Mouse (Mus musculus) embryonic facial prominence, embryonic 10.5 days (tissue): ENCODE measurements around the gene Ptpn5. TPM values are rescaled to one million over a fixed set of nuclear protein-coding genes. Genes with fewer than 3 reads are reported as not detected.
A peak's percentile ranks its signal among the peaks of the same experiment; 100 is the strongest.

Experiments
- DNase-seq: peaks from one replicate; pipeline ENCODE4 v3.0.0-alpha.2; 2017; ENCODE audit warnings: low spot score
- H3K27ac ChIP-seq: fragments of 300-500 bp; sonication (generic); replicated peaks from 2 replicates; pipeline ENCODE4 v1.5.1; 2016; ENCODE audit warnings: mild to moderate bottlenecking
- H3K27me3 ChIP-seq: fragments of 300-500 bp; sonication (generic); replicated peaks from 2 replicates; pipeline ENCODE4 v1.6.1; 2016; ENCODE audit warnings: low read depth, mild to moderate bottlenecking; ENCODE audit not compliant: poor library complexity, severe bottlenecking
- H3K36me3 ChIP-seq: fragments of 300-500 bp; sonication (generic); replicated peaks from 2 replicates; pipeline ENCODE4 v1.6.1; 2016; ENCODE audit warnings: mild to moderate bottlenecking, moderate library complexity
- H3K4me1 ChIP-seq: fragments of 300-500 bp; sonication (generic); 2 replicates; pipeline ENCODE4 v1.6.1; 2016
- H3K4me3 ChIP-seq: fragments of 300-500 bp; sonication (generic); 2 replicates; pipeline ENCODE4 v1.5.1; 2016; ENCODE audit warnings: mild to moderate bottlenecking, moderate library complexity
- H3K9me3 ChIP-seq: fragments of 300-500 bp; sonication (generic); 2 replicates; pipeline ENCODE4 v1.6.1; 2016; ENCODE audit warnings: mild to moderate bottlenecking
- WGBS: fragments of 180-500 bp; shearing (Covaris S2); methylation state at CpG from one replicate; pipeline ENCODE4 v1.1.7; 2016; 5-methylcytosine and 5-hydroxymethylcytosine counted together
- polyA plus RNA-seq: library from polyadenylated mRNA; unstranded; fragments of >200 nt; fragmentation: Nextera tagmentation; extraction: Ambion mirVana; gene quantifications from 2 replicates; pipeline ENCODE4 v1.2.1, GENCODE M21; 2016

Ptpn5 gene
- polyA plus RNA-seq, 1 experiment from 2014 or later: 3.2 TPM

DNA sequence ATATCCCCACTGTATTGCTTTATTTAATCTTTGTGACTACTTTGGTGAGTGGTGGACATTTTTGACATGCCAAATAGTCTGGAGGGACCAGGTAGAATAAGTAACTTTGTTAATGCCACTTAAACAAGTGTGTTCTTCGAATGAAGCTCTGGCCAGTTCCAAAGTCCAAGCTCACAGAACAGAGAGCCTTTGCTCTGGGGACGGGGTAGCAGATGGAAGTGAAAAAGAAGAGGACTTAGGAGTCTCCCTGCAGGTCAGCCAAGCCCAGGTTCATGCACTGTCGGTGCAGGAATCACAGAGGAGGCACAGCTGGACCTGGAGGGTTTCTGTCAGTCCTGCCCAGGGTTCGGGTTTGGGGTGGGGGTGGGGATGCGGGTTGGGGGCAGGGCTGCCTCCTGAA, 1.1 kb upstream of the Ptpn5 start:
- peaks cover 18% of the 10 kb centered on the region for H3K4me1 ChIP-seq
- DNase-seq: no peak
- 38% methylated on average over 5 of the region's 5 CpGs for WGBS
- H3K9me3 ChIP-seq: no peaks in the 10 kb centered on the region
- no peak overlapping the region for H3K4me3 ChIP-seq
- H3K27me3 ChIP-seq: peaks cover 68% of the 10 kb centered on the region
- no peak overlapping the region for H3K27ac ChIP-seq
- H3K36me3 ChIP-seq: no peaks in the 10 kb centered on the region

DNA sequence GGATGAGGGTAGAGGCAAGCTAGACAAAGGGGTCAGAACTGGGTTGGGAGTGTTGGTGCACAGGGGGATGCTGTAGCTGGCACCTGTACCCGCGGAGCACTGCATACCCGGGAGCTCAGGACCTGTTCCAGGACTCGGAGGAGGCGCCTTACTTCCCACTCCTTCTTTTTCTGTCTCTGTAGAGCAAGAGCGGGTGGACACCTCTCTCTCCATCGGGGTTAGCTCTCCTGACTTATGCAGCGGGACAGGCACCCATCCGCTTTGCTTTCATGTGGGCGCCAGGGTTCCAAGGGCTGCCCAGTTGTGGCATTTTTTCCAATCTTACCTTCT, 588 bp downstream of the Ptpn5 start:
- peaks cover 18% of the 10 kb centered on the region for H3K4me1 ChIP-seq
- H3K36me3 ChIP-seq: no peaks in the 10 kb centered on the region
- DNase-seq: no peak
- under 1% methylated on average over 10 of the region's 10 CpGs for WGBS
- peaks cover 68% of the 10 kb centered on the region for H3K27me3 ChIP-seq
- H3K4me3 ChIP-seq: peak overlapping the region; percentile 79
- H3K27ac ChIP-seq: peak overlapping the region; percentile 73
- H3K9me3 ChIP-seq: no peaks in the 10 kb centered on the region

DNA sequence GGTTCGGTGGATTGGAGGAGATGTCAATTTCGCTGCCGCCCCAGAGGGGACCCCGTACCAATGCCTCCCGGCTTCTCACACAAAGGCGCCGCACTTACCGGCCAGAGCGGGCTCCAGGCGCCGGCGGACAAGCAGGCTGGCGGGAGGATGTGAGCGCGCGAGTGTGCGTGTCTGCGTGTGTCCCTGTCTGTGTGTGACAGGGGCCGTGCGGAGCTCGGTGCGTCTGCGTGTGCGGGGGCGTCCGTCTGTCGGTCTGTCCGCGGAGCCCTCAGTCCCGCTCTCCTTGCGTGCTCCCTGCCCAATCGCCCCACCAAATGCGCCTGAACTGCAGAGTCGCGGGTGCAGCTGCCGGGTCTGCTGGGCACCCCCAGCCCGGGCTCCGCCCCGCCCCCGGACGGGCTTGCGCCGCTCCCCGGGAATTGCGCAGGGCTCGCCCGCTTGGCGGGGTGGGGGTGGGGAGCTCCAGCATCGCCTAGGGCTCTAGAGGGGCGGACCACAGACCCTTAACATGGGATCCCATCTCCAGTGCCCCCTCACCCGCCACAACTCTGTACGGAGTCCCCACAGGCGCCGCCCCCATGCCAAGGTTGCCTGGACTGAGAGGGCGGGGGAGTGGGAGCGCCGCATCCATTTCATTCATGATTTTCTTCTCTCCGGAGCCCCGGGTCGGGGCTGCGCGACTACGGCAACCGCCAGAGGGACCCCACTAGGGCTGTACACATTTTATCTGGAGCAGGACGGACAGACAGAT, 1.1 kb downstream of the Ptpn5 start:
- peaks cover 68% of the 10 kb centered on the region for H3K27me3 ChIP-seq
- peak; percentile 71 for DNase-seq
- no peaks in the 10 kb centered on the region for H3K9me3 ChIP-seq
- no peaks in the 10 kb centered on the region for H3K36me3 ChIP-seq
- peaks cover 18% of the 10 kb centered on the region for H3K4me1 ChIP-seq
- peak overlapping the region; percentile 73 for H3K27ac ChIP-seq
- under 1% methylated on average over 65 of the region's 65 CpGs for WGBS
- H3K4me3 ChIP-seq: peak overlapping the region; percentile 79

DNA sequence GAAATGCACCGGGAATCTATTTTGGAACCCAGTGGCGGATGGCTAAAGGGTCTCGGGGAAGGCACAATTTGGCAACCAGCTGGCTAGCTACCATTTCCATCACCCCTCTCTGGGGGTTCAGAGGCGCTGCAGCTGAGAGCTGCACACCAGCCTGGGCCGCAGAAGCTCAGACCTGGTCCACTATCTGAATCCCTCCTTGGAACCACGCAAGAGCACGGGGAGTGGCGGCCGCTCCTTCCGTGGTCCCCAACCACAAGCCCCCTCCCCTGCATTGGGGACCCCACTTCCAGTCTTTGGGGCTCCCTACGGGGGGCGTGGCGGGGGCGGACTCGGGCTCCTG, 1.7 kb downstream of the Ptpn5 start:
- H3K4me3 ChIP-seq: peak overlapping the region; percentile 79
- DNase-seq: no peak
- H3K9me3 ChIP-seq: no peaks in the 10 kb centered on the region
- H3K36me3 ChIP-seq: no peaks in the 10 kb centered on the region
- 1% methylated on average over 15 of the region's 15 CpGs for WGBS
- H3K27me3 ChIP-seq: peaks cover 68% of the 10 kb centered on the region
- H3K4me1 ChIP-seq: peaks cover 18% of the 10 kb centered on the region
- peak overlapping the region; percentile 73 for H3K27ac ChIP-seq

DNA sequence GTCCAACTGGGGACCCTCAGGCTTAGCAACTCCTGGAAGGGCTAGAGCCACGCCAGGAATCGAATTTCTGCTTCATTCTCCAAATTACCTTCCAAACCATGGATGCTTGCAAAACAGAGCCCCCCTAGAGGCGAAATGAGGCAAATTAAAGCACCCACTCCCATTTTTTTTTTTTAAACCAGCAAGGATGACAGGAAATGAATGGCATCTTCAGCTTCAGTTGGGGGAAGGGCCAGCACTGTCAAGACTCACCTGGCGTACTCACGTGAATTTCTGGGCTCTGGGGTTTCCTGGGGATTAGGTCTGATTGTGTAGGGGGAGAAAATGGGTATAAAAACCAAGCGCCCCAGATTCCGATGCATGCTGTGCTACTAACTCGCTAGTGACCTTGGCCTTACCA, 2.2 kb downstream of the Ptpn5 start:
- 35% methylated on average over 8 of the region's 8 CpGs for WGBS
- Histone ChIP-seq H3K9me3 (no peaks in the 10 kb centered on the region), H3K27me3 (peaks cover 68% of the 10 kb centered on the region), H3K4me1 (peaks cover 18% of the 10 kb centered on the region), H3K36me3 (no peaks in the 10 kb centered on the region), H3K4me3 (no peak overlapping the region), H3K27ac (no peak overlapping the region)
- no peak for DNase-seq

DNA sequence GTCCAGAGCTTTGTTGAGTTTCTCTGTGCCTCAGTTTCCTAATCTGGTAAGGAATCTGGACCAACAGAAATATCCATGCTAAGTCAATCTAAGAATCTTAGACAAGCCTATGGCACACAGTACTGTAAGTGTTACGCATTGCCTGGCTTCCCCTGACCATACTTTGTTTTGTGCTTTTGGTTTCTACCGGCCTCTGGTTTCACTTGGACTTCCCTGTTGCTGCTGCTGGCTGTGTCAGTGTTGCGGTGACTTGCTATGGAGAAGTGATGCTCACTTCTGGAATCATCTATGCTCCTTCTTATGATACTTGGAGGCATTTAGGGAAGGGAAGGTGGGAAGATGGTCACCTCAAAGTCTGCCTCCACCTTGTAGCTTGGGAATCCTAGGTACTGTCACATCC, 11.5 kb downstream of the Ptpn5 start:
- 85% methylated on average over 3 of the region's 3 CpGs for WGBS
- Histone ChIP-seq H3K4me1 (no peaks in the 10 kb centered on the region), H3K36me3 (no peaks in the 10 kb centered on the region), H3K4me3 (no peak overlapping the region), H3K27me3 (no peaks in the 10 kb centered on the region), H3K9me3 (no peaks in the 10 kb centered on the region), H3K27ac (no peak overlapping the region)
- DNase-seq: no peak

DNA sequence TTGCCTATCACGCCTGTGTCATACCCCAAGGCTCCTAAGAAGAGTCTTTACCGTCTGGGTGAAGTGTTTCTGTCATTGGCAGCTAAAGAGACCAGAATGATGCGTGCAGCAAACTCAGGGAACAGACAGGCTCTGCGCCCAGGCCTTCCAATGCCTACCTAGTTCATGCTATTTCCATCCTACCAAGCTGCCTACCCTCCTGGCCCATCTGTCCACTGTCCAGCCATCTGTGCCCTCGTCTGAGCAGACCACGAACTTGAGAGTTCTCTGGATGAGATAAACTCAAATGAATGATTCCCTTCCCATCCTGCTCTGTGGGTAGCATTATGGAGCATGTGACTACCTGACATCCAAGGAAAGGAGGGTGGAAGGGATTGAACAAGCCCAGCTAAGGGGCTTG, 16.8 kb downstream of the Ptpn5 start:
- Histone ChIP-seq H3K9me3 (no peaks in the 10 kb centered on the region), H3K27ac (no peak overlapping the region), H3K4me1 (no peaks in the 10 kb centered on the region), H3K4me3 (no peak overlapping the region), H3K27me3 (no peaks in the 10 kb centered on the region), H3K36me3 (no peaks in the 10 kb centered on the region)
- 82% methylated on average over 6 of the region's 6 CpGs for WGBS
- DNase-seq: no peak

DNA sequence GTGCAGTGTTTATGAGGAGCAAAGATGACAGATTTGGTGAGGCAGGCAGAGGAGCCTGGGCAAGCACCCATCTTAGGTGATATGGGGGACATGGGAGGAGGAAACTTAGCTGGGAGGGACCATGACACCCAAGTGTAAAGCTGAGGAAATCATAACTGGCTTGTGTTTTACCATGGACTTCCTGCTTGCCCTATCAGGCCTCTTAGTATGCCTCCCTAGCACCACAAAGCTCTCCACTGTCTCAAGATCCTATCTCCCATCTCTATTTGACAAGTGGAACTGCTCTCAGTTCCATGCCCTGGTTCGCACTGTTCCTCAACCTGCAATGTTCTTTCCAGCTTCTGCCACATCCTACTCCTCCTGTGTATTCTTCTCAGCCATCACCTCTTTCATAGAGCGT, 18.0 kb downstream of the Ptpn5 start:
- H3K4me1 ChIP-seq: no peaks in the 10 kb centered on the region
- DNase-seq: no peak
- no peak overlapping the region for H3K4me3 ChIP-seq
- WGBS: 85% methylated on average over 2 of the region's 2 CpGs
- no peaks in the 10 kb centered on the region for H3K27me3 ChIP-seq
- H3K27ac ChIP-seq: no peak overlapping the region
- no peaks in the 10 kb centered on the region for H3K9me3 ChIP-seq
- no peaks in the 10 kb centered on the region for H3K36me3 ChIP-seq

DNA sequence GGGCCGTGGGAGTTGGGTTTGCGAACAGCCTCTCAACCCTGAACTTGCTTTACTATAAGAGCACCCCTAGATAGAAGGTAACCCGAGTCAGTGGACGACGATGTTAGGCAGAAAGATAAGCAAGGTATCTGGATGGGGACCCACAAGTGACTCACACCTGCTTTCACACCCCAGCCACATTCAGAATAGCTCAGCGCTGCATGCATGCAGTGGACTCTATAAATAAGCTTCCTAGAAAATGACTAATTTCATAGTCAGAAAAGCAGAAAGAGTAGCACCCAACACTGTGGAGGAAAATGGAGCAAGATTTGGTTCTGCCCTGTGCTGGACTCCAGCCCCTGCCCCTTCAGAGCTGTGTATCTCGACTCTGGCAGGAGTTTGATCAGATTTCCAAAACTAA, 20.1 kb downstream of the Ptpn5 start:
- no peaks in the 10 kb centered on the region for H3K9me3 ChIP-seq
- no peaks in the 10 kb centered on the region for H3K27me3 ChIP-seq
- 88% methylated on average over 7 of the region's 7 CpGs for WGBS
- no peak overlapping the region for H3K27ac ChIP-seq
- no peaks in the 10 kb centered on the region for H3K36me3 ChIP-seq
- H3K4me3 ChIP-seq: no peak overlapping the region
- no peak for DNase-seq
- H3K4me1 ChIP-seq: no peaks in the 10 kb centered on the region

DNA sequence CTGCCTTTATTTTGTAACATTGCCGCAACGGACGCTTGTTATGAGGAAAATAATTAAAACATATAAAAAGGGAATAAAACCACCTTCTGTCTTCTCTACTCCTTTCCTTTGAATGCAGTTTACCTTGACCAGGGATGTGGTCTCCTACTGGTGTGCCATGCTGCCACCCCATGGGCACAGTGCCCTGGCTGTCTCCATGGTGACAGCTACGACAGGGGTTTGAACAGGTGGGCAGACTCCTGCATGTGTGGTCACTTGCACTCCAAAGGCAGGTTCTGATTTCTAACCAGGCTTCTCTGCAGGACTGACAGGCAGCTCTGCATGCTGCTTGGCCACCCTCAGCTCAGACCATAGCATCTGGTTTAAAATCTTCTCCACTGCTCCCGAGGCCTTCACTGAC, 21.4 kb downstream of the Ptpn5 start:
- Histone ChIP-seq H3K4me1 (no peaks in the 10 kb centered on the region), H3K27me3 (no peaks in the 10 kb centered on the region), H3K4me3 (no peak overlapping the region), H3K9me3 (no peaks in the 10 kb centered on the region), H3K27ac (no peak overlapping the region), H3K36me3 (no peaks in the 10 kb centered on the region)
- WGBS: 93% methylated on average over 5 of the region's 5 CpGs
- no peak for DNase-seq

DNA sequence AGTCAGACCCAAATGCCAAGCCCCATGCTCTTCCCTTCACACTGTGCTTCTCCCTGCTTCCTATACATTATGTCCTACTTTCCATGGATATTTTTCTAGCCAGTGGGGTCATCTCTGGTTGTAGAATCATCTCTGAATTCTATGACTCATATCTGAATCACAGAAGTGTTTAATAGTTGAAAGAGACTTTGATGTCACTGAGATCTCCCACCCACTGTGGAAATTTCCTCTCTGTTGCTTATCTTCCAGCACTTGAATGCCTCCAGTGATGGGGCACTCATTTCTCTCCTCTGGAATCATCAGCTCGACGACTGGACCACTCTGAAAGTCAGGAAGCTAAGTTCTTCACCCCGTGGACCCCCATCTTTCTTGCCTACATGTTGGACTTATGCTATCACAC, 22.4 kb downstream of the Ptpn5 start:
- Histone ChIP-seq H3K27me3 (no peaks in the 10 kb centered on the region), H3K9me3 (no peaks in the 10 kb centered on the region), H3K36me3 (no peaks in the 10 kb centered on the region), H3K4me3 (no peak overlapping the region), H3K27ac (no peak overlapping the region), H3K4me1 (no peaks in the 10 kb centered on the region)
- DNase-seq: no peak
- 77% methylated on average over 3 of the region's 3 CpGs for WGBS

DNA sequence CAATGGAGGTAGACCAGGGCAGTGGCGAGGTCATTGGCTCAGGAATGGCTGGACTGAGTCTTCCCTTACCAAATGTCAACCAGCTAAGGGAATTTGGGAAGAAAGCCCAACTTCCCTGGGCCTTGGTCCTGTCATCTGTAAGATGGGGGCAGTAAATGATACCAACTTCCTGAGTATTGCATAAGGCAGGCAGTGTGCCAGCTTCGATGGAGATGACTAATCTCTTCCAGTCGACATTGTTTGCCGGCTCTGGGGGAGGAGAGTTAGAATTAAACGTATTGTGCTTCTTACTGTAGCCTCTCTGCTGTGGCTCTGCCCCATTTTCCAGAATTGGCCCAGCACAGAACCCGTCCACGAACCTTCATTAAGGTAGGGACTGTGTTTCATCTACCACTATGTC, 23.0 kb downstream of the Ptpn5 start:
- no peaks in the 10 kb centered on the region for H3K27me3 ChIP-seq
- WGBS: 81% methylated on average over 7 of the region's 7 CpGs
- no peaks in the 10 kb centered on the region for H3K36me3 ChIP-seq
- no peaks in the 10 kb centered on the region for H3K9me3 ChIP-seq
- H3K4me3 ChIP-seq: no peak overlapping the region
- no peak overlapping the region for H3K27ac ChIP-seq
- DNase-seq: no peak
- H3K4me1 ChIP-seq: no peaks in the 10 kb centered on the region

DNA sequence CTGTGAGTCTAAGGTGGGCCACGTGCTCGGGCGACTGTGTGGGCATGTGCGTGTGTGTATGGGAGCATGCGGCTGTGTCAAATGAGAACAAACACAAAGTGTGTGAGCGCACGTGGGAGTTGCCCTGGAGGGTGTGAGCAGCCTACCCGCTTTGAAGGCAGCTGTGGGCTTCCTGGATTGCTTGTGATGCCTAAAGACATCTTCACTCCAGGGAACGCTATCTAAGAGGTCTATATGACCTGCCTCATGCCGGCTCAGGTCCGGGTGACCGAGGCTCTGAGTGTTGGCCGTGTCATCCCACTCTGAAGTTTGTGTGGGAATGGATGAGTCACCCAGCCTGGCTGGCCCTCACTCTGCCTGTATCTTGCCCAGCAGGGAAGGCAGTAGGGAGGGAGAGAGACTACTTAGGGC, 24.7 kb downstream of the Ptpn5 start:
- no peaks in the 10 kb centered on the region for H3K27me3 ChIP-seq
- H3K9me3 ChIP-seq: no peaks in the 10 kb centered on the region
- WGBS: 90% methylated on average over 13 of the region's 13 CpGs
- no peak for DNase-seq
- no peaks in the 10 kb centered on the region for H3K4me1 ChIP-seq
- H3K4me3 ChIP-seq: no peak overlapping the region
- no peak overlapping the region for H3K27ac ChIP-seq
- H3K36me3 ChIP-seq: no peaks in the 10 kb centered on the region

DNA sequence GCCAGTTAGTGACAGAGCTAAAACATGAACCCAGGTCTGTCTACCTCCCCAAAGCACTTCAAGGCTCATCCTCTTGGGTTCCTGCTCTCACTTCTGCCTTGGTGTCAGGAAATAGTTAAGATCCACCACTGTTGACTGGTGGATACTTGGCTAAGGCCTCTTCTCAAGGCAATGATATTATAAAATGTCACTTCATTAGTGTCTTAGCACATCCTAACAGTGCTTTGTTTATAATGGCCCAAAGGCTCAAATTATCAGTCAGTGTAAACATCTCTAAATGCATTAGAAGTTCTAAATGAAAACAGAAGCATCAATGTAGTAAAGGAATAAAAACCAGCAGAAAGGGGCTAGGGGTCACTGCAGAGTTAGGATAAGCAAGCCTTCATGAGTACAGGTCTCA, 26.5 kb downstream of the Ptpn5 start:
- no peak for DNase-seq
- no peak overlapping the region for H3K27ac ChIP-seq
- no peak overlapping the region for H3K4me3 ChIP-seq
- no peaks in the 10 kb centered on the region for H3K36me3 ChIP-seq
- H3K9me3 ChIP-seq: no peaks in the 10 kb centered on the region
- H3K4me1 ChIP-seq: no peaks in the 10 kb centered on the region
- no peaks in the 10 kb centered on the region for H3K27me3 ChIP-seq
